Mouse (Mus musculus): ENCODE measurements around the gene Nup160. TPM values are rescaled to one million over a fixed set of nuclear protein-coding genes. Genes with fewer than 3 reads are reported as not detected.

Nup160 gene
- total RNA-seq (2014; rRNA removed) (13.5 and 14.3 TPM in 2 replicates), polyA plus RNA-seq (2015; fragmentation: Nextera tagmentation; extraction: Ambion mirVana) (12.4 and 13.7 TPM in 2 replicates)

GRCm38 (mm10) chr2:90677007-90677406 is at the start of gene Nup160:
TSS of gene Nup160 (plus strand) at chr2:90677215.
- Histone ChIP-seq H3K9me3 (ENCODE audit: low read length) (no peaks in the 10 kb centered on the region), H3K4me1 (ENCODE audit: insufficient read depth, low read length) (peaks cover 13% of the 10 kb centered on the region; the same call in 1 of the 2 replicates), H3K9ac (replicated peaks; ENCODE audit: low read length) (no peak within 1 kb of the TSS), H3K27me3 (ENCODE audit: insufficient read depth, low read length) (no peaks in the 10 kb centered on the region), H3K27ac (no peak within 1 kb of the TSS), H3K4me2 (ENCODE audit: low read depth, low read length) (no peak within 1 kb of the TSS), H3K36me3 (ENCODE audit: insufficient read depth, low read length) (no peaks in the 10 kb centered on the region), H3K4me3 (ENCODE audit: low read length) (no peak within 1 kb of the TSS)
- WGBS = 69% methylated on average over 8 of the region's 8 CpGs
- TF ChIP-seq CTCF (IDR thresholded peaks at IDR 0.05; ENCODE audit: low read depth) = no peak
- DNase-seq (ENCODE audit: low spot score) = no peak
- no peak for ATAC-seq

- Histone ChIP-seq H3K4me2 (ENCODE audit: low read depth, low read length) (no peak overlapping the region), H3K4me3 (ENCODE audit: low read length) (no peak overlapping the region), H3K4me1 (ENCODE audit: insufficient read depth, low read length) (no peaks in the 10 kb centered on the region), H3K27ac (no peak overlapping the region), H3K9me3 (ENCODE audit: low read length) (no peaks in the 10 kb centered on the region), H3K9ac (replicated peaks; ENCODE audit: low read length) (no peak overlapping the region), H3K27me3 (ENCODE audit: insufficient read depth, low read length) (no peaks in the 10 kb centered on the region), H3K36me3 (ENCODE audit: insufficient read depth, low read length) (no peaks in the 10 kb centered on the region)
- 95% methylated on average over 5 of the region's 5 CpGs for WGBS
- ATAC-seq (no peak), DNase-seq (ENCODE audit: low spot score) (no peak)
- TF ChIP-seq CTCF (IDR thresholded peaks at IDR 0.05; ENCODE audit: low read depth) = no peak
Observed at GRCm38 (mm10) chr2:90628261-90628660, 48.8 kb upstream of the Nup160 start.

GRCm38 (mm10) chr2:90629552-90629951 is 47.5 kb upstream of the Nup160 start:
- Histone ChIP-seq H3K4me3 (ENCODE audit: low read length) (no peak overlapping the region), H3K4me1 (ENCODE audit: insufficient read depth, low read length) (no peaks in the 10 kb centered on the region), H3K9me3 (ENCODE audit: low read length) (no peaks in the 10 kb centered on the region), H3K4me2 (ENCODE audit: low read depth, low read length) (no peak overlapping the region), H3K36me3 (ENCODE audit: insufficient read depth, low read length) (no peaks in the 10 kb centered on the region), H3K27ac (no peak overlapping the region), H3K27me3 (ENCODE audit: insufficient read depth, low read length) (no peaks in the 10 kb centered on the region), H3K9ac (replicated peaks; ENCODE audit: low read length) (no peak overlapping the region)
- TF ChIP-seq CTCF (IDR thresholded peaks at IDR 0.05; ENCODE audit: low read depth) = no peak
- ATAC-seq (no peak), DNase-seq (ENCODE audit: low spot score) (no peak)
- 65% methylated on average over 2 of the region's 2 CpGs for WGBS

- no peak overlapping the region for H3K27ac ChIP-seq
- TF ChIP-seq CTCF (IDR thresholded peaks at IDR 0.05; ENCODE audit: low read depth) = no peak
- H3K4me2 ChIP-seq (ENCODE audit: low read depth, low read length) = no peak overlapping the region
- H3K4me1 ChIP-seq (ENCODE audit: insufficient read depth, low read length) = no peaks in the 10 kb centered on the region
- no peaks in the 10 kb centered on the region for H3K27me3 ChIP-seq (ENCODE audit: insufficient read depth, low read length)
- H3K36me3 ChIP-seq (ENCODE audit: insufficient read depth, low read length) = no peaks in the 10 kb centered on the region
- H3K9me3 ChIP-seq (ENCODE audit: low read length) = no peaks in the 10 kb centered on the region
- H3K9ac ChIP-seq (replicated peaks; ENCODE audit: low read length) = no peak overlapping the region
- DNase-seq (ENCODE audit: low spot score) (no peak), ATAC-seq (no peak)
- 67% methylated on average over 16 of the region's 16 CpGs for WGBS
- H3K4me3 ChIP-seq (ENCODE audit: low read length) = no peak overlapping the region
Observed at GRCm38 (mm10) chr2:90631938-90632733, 44.9 kb upstream of the Nup160 start.

GRCm38 (mm10) chr2:90634671-90635070 is 42.3 kb upstream of the Nup160 start:
- no peak for DNase-seq (ENCODE audit: low spot score)
- H3K4me1 ChIP-seq (ENCODE audit: insufficient read depth, low read length) = no peaks in the 10 kb centered on the region
- H3K9ac ChIP-seq (replicated peaks; ENCODE audit: low read length) = no peak overlapping the region
- TF ChIP-seq CTCF (IDR thresholded peaks at IDR 0.05; ENCODE audit: low read depth) = no peak
- no peaks in the 10 kb centered on the region for H3K27me3 ChIP-seq (ENCODE audit: insufficient read depth, low read length)
- H3K4me3 ChIP-seq (ENCODE audit: low read length) = no peak overlapping the region
- ATAC-seq = no peak
- no peak overlapping the region for H3K4me2 ChIP-seq (ENCODE audit: low read depth, low read length)
- no peaks in the 10 kb centered on the region for H3K36me3 ChIP-seq (ENCODE audit: insufficient read depth, low read length)
- no peak overlapping the region for H3K27ac ChIP-seq
- no peaks in the 10 kb centered on the region for H3K9me3 ChIP-seq (ENCODE audit: low read length)

- Histone ChIP-seq H3K9me3 (ENCODE audit: low read length) (no peaks in the 10 kb centered on the region), H3K4me1 (ENCODE audit: insufficient read depth, low read length) (no peaks in the 10 kb centered on the region), H3K27ac (no peak overlapping the region), H3K9ac (replicated peaks; ENCODE audit: low read length) (no peak overlapping the region), H3K4me3 (ENCODE audit: low read length) (no peak overlapping the region), H3K27me3 (ENCODE audit: insufficient read depth, low read length) (no peaks in the 10 kb centered on the region), H3K4me2 (ENCODE audit: low read depth, low read length) (no peak overlapping the region), H3K36me3 (ENCODE audit: insufficient read depth, low read length) (no peaks in the 10 kb centered on the region)
- no peak for TF ChIP-seq CTCF (IDR thresholded peaks at IDR 0.05; ENCODE audit: low read depth)
- ATAC-seq (no peak), DNase-seq (ENCODE audit: low spot score) (no peak)
- WGBS = 74% methylated on average over 7 of the region's 7 CpGs
Observed at GRCm38 (mm10) chr2:90635085-90635723, 41.8 kb upstream of the Nup160 start.

- Histone ChIP-seq H3K27me3 (ENCODE audit: insufficient read depth, low read length) (no peaks in the 10 kb centered on the region), H3K36me3 (ENCODE audit: insufficient read depth, low read length) (no peaks in the 10 kb centered on the region), H3K4me2 (ENCODE audit: low read depth, low read length) (no peak overlapping the region), H3K4me3 (ENCODE audit: low read length) (no peak overlapping the region), H3K4me1 (ENCODE audit: insufficient read depth, low read length) (no peaks in the 10 kb centered on the region), H3K9me3 (ENCODE audit: low read length) (no peaks in the 10 kb centered on the region), H3K9ac (replicated peaks; ENCODE audit: low read length) (no peak overlapping the region), H3K27ac (no peak overlapping the region)
- ATAC-seq (no peak), DNase-seq (ENCODE audit: low spot score) (no peak)
- TF ChIP-seq CTCF (IDR thresholded peaks at IDR 0.05; ENCODE audit: low read depth) = no peak
- 91% methylated on average over 7 of the region's 7 CpGs for WGBS
Observed at GRCm38 (mm10) chr2:90636853-90637252, 40.2 kb upstream of the Nup160 start.

Data from hindbrain, postnatal 0 days (tissue).